Mouse (Mus musculus) midbrain, embryonic 12.5 days (tissue): ENCODE measurements around the gene Dlgap4. TPM values are rescaled to one million over a fixed set of nuclear protein-coding genes. Genes with fewer than 3 reads are reported as not detected.

Source experiments
- ATAC-seq: fragments of 200-750 bp; cut with Nextera tagmentation; 2 replicates; pipeline ENCODE4 v1.8.0; 2017; ENCODE audit warnings: low read depth, moderate TSS enrichment, moderate library complexity; ENCODE audit not compliant: low FRiP score
- H3K27ac ChIP-seq: fragments of 300-500 bp; sonication (generic); replicated peaks from 2 replicates; pipeline ENCODE4 v1.5.1; 2016; ENCODE audit warnings: mild to moderate bottlenecking
- H3K27me3 ChIP-seq: fragments of 300-500 bp; sonication (generic); 2 replicates; pipeline ENCODE4 v1.6.1; 2016; ENCODE audit warnings: mild to moderate bottlenecking
- H3K36me3 ChIP-seq: fragments of 300-500 bp; sonication (generic); 2 replicates; pipeline ENCODE4 v1.6.1; 2016
- H3K4me1 ChIP-seq: fragments of 300-500 bp; sonication (generic); 2 replicates; pipeline ENCODE4 v1.6.1; 2016
- H3K4me2 ChIP-seq: fragments of 300-500 bp; sonication (generic); replicated peaks from 2 replicates; pipeline ENCODE4 v1.6.1; 2016; ENCODE audit warnings: mild to moderate bottlenecking, moderate library complexity
- H3K4me3 ChIP-seq: fragments of 300-500 bp; sonication (generic); 2 replicates; pipeline ENCODE4 v1.5.1; 2016; ENCODE audit warnings: mild to moderate bottlenecking
- H3K9ac ChIP-seq: fragments of 300-500 bp; sonication (generic); replicated peaks from 2 replicates; pipeline ENCODE4 v1.6.1; 2016; ENCODE audit warnings: mild to moderate bottlenecking, moderate library complexity
- H3K9me3 ChIP-seq: fragments of 300-500 bp; sonication (generic); 2 replicates; pipeline ENCODE4 v1.6.1; 2016; ENCODE audit warnings: mild to moderate bottlenecking
- WGBS: fragments of 180-500 bp; shearing (Covaris S2); methylation state at CpG from one replicate; pipeline ENCODE4 v1.1.7; 2016; 5-methylcytosine and 5-hydroxymethylcytosine counted together
- polyA plus RNA-seq: library from polyadenylated mRNA; unstranded; fragments of >200 nt; fragmentation: Nextera tagmentation; extraction: Ambion mirVana; gene quantifications from 2 replicates; pipeline ENCODE4 v1.2.1, GENCODE M21; 2016

Gene Dlgap4
- polyA plus RNA-seq, 1 experiment from 2014 or later = 190 TPM

GRCm38 (mm10) chr2:156749687-156750086 lies 136.2 kb downstream of the Dlgap4 start:
- no peak overlapping the region for H3K4me3 ChIP-seq
- no peaks in the 10 kb centered on the region for H3K4me1 ChIP-seq
- H3K4me2 ChIP-seq = no peak overlapping the region
- 92% methylated on average over 8 of the region's 8 CpGs for WGBS
- H3K9me3 ChIP-seq = 0 out of 2 replicates have a peak, but pooled peaks cover 3% of the 10 kb centered on the region
- ATAC-seq = no peak
- no peaks in the 10 kb centered on the region for H3K27me3 ChIP-seq
- H3K27ac ChIP-seq = no peak overlapping the region
- peaks cover 92% of the 10 kb centered on the region for H3K36me3 ChIP-seq
- no peak overlapping the region for H3K9ac ChIP-seq

GRCm38 (mm10) chr2:156756937-156757336 lies 143.4 kb downstream of the Dlgap4 start:
- no peak overlapping the region for H3K4me3 ChIP-seq
- no peak for ATAC-seq
- no peak overlapping the region for H3K9ac ChIP-seq
- H3K4me2 ChIP-seq = no peak overlapping the region
- H3K9me3 ChIP-seq = peaks cover 23% of the 10 kb centered on the region
- no peaks in the 10 kb centered on the region for H3K4me1 ChIP-seq
- H3K27ac ChIP-seq = no peak overlapping the region
- peaks cover 94% of the 10 kb centered on the region for H3K36me3 ChIP-seq
- WGBS = 98% methylated on average over 9 of the region's 9 CpGs
- H3K27me3 ChIP-seq = no peaks in the 10 kb centered on the region

- H3K4me1 ChIP-seq = no peaks in the 10 kb centered on the region
Observed at GRCm38 (mm10) chr2:156760843-156761505, 147.5 kb downstream of the Dlgap4 start.

GRCm38 (mm10) chr2:156761521-156762278 lies 148.2 kb downstream of the Dlgap4 start:
- no peak overlapping the region for H3K4me2 ChIP-seq
- H3K27me3 ChIP-seq = no peaks in the 10 kb centered on the region
- no peaks in the 10 kb centered on the region for H3K4me1 ChIP-seq
- peaks cover 81% of the 10 kb centered on the region for H3K36me3 ChIP-seq
- no peak overlapping the region for H3K9ac ChIP-seq
- peaks cover 17% of the 10 kb centered on the region for H3K9me3 ChIP-seq
- H3K4me3 ChIP-seq = no peak overlapping the region
- WGBS = 95% methylated on average over 17 of the region's 17 CpGs
- ATAC-seq = no peak
- H3K27ac ChIP-seq = no peak overlapping the region

More at GRCm38 (mm10) chr2:156760843-156761505, 147.5 kb downstream of the Dlgap4 start:
- WGBS = 87% methylated on average over 5 of the region's 5 CpGs
- Histone ChIP-seq H3K9me3 (peaks cover 20% of the 10 kb centered on the region), H3K36me3 (peaks cover 88% of the 10 kb centered on the region), H3K4me3 (no peak overlapping the region), H3K27me3 (no peaks in the 10 kb centered on the region), H3K27ac (no peak overlapping the region), H3K4me2 (no peak overlapping the region), H3K9ac (no peak overlapping the region)
- no peak for ATAC-seq

- Histone ChIP-seq H3K27ac (no peak overlapping the region), H3K4me3 (no peak overlapping the region), H3K36me3 (peaks cover 73% of the 10 kb centered on the region), H3K4me1 (no peaks in the 10 kb centered on the region), H3K9ac (no peak overlapping the region), H3K27me3 (no peaks in the 10 kb centered on the region), H3K9me3 (peaks cover 11% of the 10 kb centered on the region), H3K4me2 (no peak overlapping the region)
- ATAC-seq = no peak
- 90% methylated on average over 21 of the region's 21 CpGs for WGBS
Observed at GRCm38 (mm10) chr2:156762499-156762898, 149.0 kb downstream of the Dlgap4 start.

- H3K9ac ChIP-seq = no peak overlapping the region
- ATAC-seq = no peak
- 92% methylated on average over 11 of the region's 11 CpGs for WGBS
- no peak overlapping the region; the same call in 1 of the 2 replicates for H3K27ac ChIP-seq
- no peaks in the 10 kb centered on the region for H3K4me1 ChIP-seq
- H3K9me3 ChIP-seq = peaks cover 5% of the 10 kb centered on the region; the same call in 1 of the 2 replicates
- peaks cover 67% of the 10 kb centered on the region for H3K36me3 ChIP-seq
- H3K4me3 ChIP-seq = no peak overlapping the region
- no peak overlapping the region for H3K4me2 ChIP-seq
- H3K27me3 ChIP-seq = no peaks in the 10 kb centered on the region
Observed at GRCm38 (mm10) chr2:156763101-156763500, 149.6 kb downstream of the Dlgap4 start.

GRCm38 (mm10) chr2:156764022-156764421 lies 150.5 kb downstream of the Dlgap4 start:
- WGBS = 90% methylated on average over 10 of the region's 10 CpGs
- H3K4me2 ChIP-seq = no peak overlapping the region
- no peaks in the 10 kb centered on the region for H3K27me3 ChIP-seq
- ATAC-seq = no peak
- H3K9me3 ChIP-seq = no peaks in the 10 kb centered on the region
- H3K27ac ChIP-seq = no peak overlapping the region
- H3K36me3 ChIP-seq = peaks cover 57% of the 10 kb centered on the region
- H3K4me3 ChIP-seq = no peak overlapping the region
- no peaks in the 10 kb centered on the region for H3K4me1 ChIP-seq
- no peak overlapping the region for H3K9ac ChIP-seq

GRCm38 (mm10) chr2:156764747-156765146 lies 151.2 kb downstream of the Dlgap4 start:
- ATAC-seq = no peak
- no peak overlapping the region for H3K4me2 ChIP-seq
- H3K4me1 ChIP-seq = no peaks in the 10 kb centered on the region
- WGBS = 73% methylated on average over 4 of the region's 4 CpGs
- H3K9ac ChIP-seq = no peak overlapping the region
- peaks cover 50% of the 10 kb centered on the region for H3K36me3 ChIP-seq
- no peaks in the 10 kb centered on the region for H3K9me3 ChIP-seq
- no peak overlapping the region for H3K27ac ChIP-seq
- H3K4me3 ChIP-seq = no peak overlapping the region
- no peaks in the 10 kb centered on the region for H3K27me3 ChIP-seq

GRCm38 (mm10) chr2:156765593-156765992 lies 152.1 kb downstream of the Dlgap4 start:
- Histone ChIP-seq H3K36me3 (peaks cover 42% of the 10 kb centered on the region), H3K4me3 (no peak overlapping the region), H3K9ac (no peak overlapping the region), H3K4me2 (no peak overlapping the region), H3K27me3 (no peaks in the 10 kb centered on the region), H3K4me1 (no peaks in the 10 kb centered on the region), H3K9me3 (no peaks in the 10 kb centered on the region), H3K27ac (no peak overlapping the region)
- ATAC-seq = no peak
- 87% methylated on average over 8 of the region's 8 CpGs for WGBS

GRCm38 (mm10) chr2:156766227-156767019 lies 152.9 kb downstream of the Dlgap4 start:
- no peak for ATAC-seq
- Histone ChIP-seq H3K27me3 (no peaks in the 10 kb centered on the region), H3K4me3 (no peak overlapping the region), H3K4me2 (no peak overlapping the region), H3K9me3 (no peaks in the 10 kb centered on the region), H3K9ac (no peak overlapping the region), H3K4me1 (no peaks in the 10 kb centered on the region), H3K36me3 (peaks cover 33% of the 10 kb centered on the region), H3K27ac (no peak overlapping the region)
- WGBS = 80% methylated on average over 10 of the region's 10 CpGs

GRCm38 (mm10) chr2:156767108-156767507 lies 153.6 kb downstream of the Dlgap4 start:
- Histone ChIP-seq H3K27me3 (no peaks in the 10 kb centered on the region), H3K4me2 (no peak overlapping the region), H3K9ac (no peak overlapping the region), H3K36me3 (peaks cover 26% of the 10 kb centered on the region), H3K4me1 (no peaks in the 10 kb centered on the region), H3K9me3 (no peaks in the 10 kb centered on the region), H3K27ac (no peak overlapping the region), H3K4me3 (no peak overlapping the region)
- 78% methylated on average over 5 of the region's 5 CpGs for WGBS
- ATAC-seq = no peak

- Histone ChIP-seq H3K9me3 (no peaks in the 10 kb centered on the region), H3K4me3 (no peak overlapping the region), H3K27me3 (no peaks in the 10 kb centered on the region), H3K4me2 (no peak overlapping the region), H3K9ac (no peak overlapping the region), H3K36me3 (peaks cover 6% of the 10 kb centered on the region; the same call in 1 of the 2 replicates), H3K4me1 (no peaks in the 10 kb centered on the region), H3K27ac (no peak overlapping the region)
- ATAC-seq = no peak
- WGBS = 89% methylated on average over 12 of the region's 12 CpGs
Observed at GRCm38 (mm10) chr2:156769274-156769673, 155.8 kb downstream of the Dlgap4 start.
